Comparison of ENCODE assay signal across 8 mouse cellular contexts in genomic region chr11:97988530-97989096, GRCm38 (mm10). TPM values are rescaled to one million over a fixed set of nuclear protein-coding genes. Genes with fewer than 3 reads are reported as not detected.
DNase-seq lines count a peak whose midpoint lies in the region; ATAC-seq and TF ChIP-seq lines count a peak whose summit lies in the region.

No protein-coding gene starts in this region.

- no peaks in the 10 kb centered on the region for H3K9me3 ChIP-seq in hindbrain, postnatal 0 days (ENCODE audit: low read length)

- no peaks in the 10 kb centered on the region for H3K36me3 ChIP-seq in hindbrain, postnatal 0 days (ENCODE audit: insufficient read depth, low read length)
- peaks cover 10% of the 10 kb centered on the region; the same call in 1 of the 2 replicates for H3K36me3 ChIP-seq in macrophage (ENCODE audit: inconsistent target)

- H3K4me1 ChIP-seq in hindbrain, postnatal 0 days (ENCODE audit: insufficient read depth, low read length): 0 out of 2 replicates have a peak, but pooled peaks cover 4% of the 10 kb centered on the region

- no peak for TF ChIP-seq CTCF in gastrocnemius, adult 2 months (IDR thresholded peaks at IDR 0.05)
- no peak for TF ChIP-seq CTCF in hindbrain, postnatal 0 days (IDR thresholded peaks at IDR 0.05; ENCODE audit: low read depth)
- TF ChIP-seq CTCF in left cerebral cortex, adult 2 months (IDR thresholded peaks at IDR 0.05): no peak

- intact Hi-C loops in gastrocnemius, adult 2 months (cut with DNase I): loop anchor here (5.0 kb wide), 1 partner anchor 191 kb away; the partner anchor contains the start of gene Lasp1
- intact Hi-C loops in left cerebral cortex, adult 2 months (cut with DNase I): loop anchor here (2.0 kb wide), 1 partner anchor 190 kb away; the partner anchor contains the start of gene Lasp1

- H3K9ac ChIP-seq in hindbrain, postnatal 0 days (replicated peaks; ENCODE audit: low read length): peak overlapping the region; percentile 68

- H3K27me3 ChIP-seq in hindbrain, postnatal 0 days (ENCODE audit: insufficient read depth, low read length): peaks cover 11% of the 10 kb centered on the region

- peaks cover 22% of the 10 kb centered on the region for H3K79me2 ChIP-seq in macrophage (ENCODE audit: inconsistent target)

- peak overlapping the region; percentile 70 for H3K4me2 ChIP-seq in hindbrain, postnatal 0 days (ENCODE audit: low read depth, low read length)

- peak overlapping the region; percentile 88 for H3K4me3 ChIP-seq in gastrocnemius, adult 2 months
- peak overlapping the region; percentile 80 for H3K4me3 ChIP-seq in hindbrain, postnatal 0 days (ENCODE audit: low read length)
- H3K4me3 ChIP-seq in left cerebral cortex, adult 2 months: peak overlapping the region; percentile 87
- peak overlapping the region; percentile 93 for H3K4me3 ChIP-seq in macrophage (ENCODE audit: inconsistent target)

- H3K27ac ChIP-seq in gastrocnemius, adult 2 months: peak overlapping the region; percentile 96
- H3K27ac ChIP-seq in hindbrain, postnatal 0 days: peak overlapping the region; percentile 81
- peak overlapping the region; percentile 92 for H3K27ac ChIP-seq in left cerebral cortex, adult 2 months
- peak overlapping the region; percentile 86 for H3K27ac ChIP-seq in macrophage

- WGBS in hindbrain, postnatal 0 days: under 1% methylated on average over 26 of the region's 26 CpGs
- under 1% methylated on average over 26 of the region's 26 CpGs for WGBS in macrophage (ENCODE audit: missing documents)

- DNase-seq in adipocyte (ENCODE audit: low spot score): peak; percentile 94
- peak; percentile 90 for DNase-seq in gastrocnemius, adult 2 months
- peak; percentile 92 for DNase-seq in hindbrain, postnatal 0 days (ENCODE audit: low spot score)
- peak; percentile 84 to 86 for DNase-seq in left cerebral cortex, adult 2 months (ENCODE audit: extremely low spot score in 1 of 2, low spot score in 2 of 2)
- DNase-seq in retina, postnatal 7 days (ENCODE audit: low read depth, low spot score): peak; percentile 72
- DNase-seq in urinary bladder, adult 2 months (ENCODE audit: low spot score): peak; percentile 70

- ATAC-seq in common myeloid progenitor, adult 5-6 weeks (replicated peaks; ENCODE audit: low read depth, poor library complexity, severe bottlenecking): peak; percentile 48
- peak; percentile 82 for ATAC-seq in hindbrain, postnatal 0 days

RNA-seq across cellular contexts. Expression of gene Plxdc1, which starts 2.4 kb away (rescaled TPM):
- 1.2 and 3.3 TPM in 2 replicates for total RNA-seq in common myeloid progenitor, adult 5-6 weeks (2017)
- 1 to 10 TPM; 3.0 to 3.1 TPM for total RNA-seq in gastrocnemius, adult 2 months (2021)
- total RNA-seq in hindbrain, postnatal 0 days (2014; rRNA removed): 1.5 and 3.8 TPM in 2 replicates
- polyA plus RNA-seq in hindbrain, postnatal 0 days (2015; fragmentation: Nextera tagmentation; extraction: Ambion mirVana): 4.2 and 4.6 TPM in 2 replicates
- 10 to 100 TPM; 35.2 to 37.1 TPM for total RNA-seq in left cerebral cortex, adult 2 months (2021)
- total RNA-seq in macrophage (2018; cell fraction: chromatin; rRNA removed): 10 to 100 TPM in 20 of 26 experiments, 1 to 10 TPM in 6; 4.1 to 53.3 (median 21.2) TPM
- 10 to 100 TPM in 12 of 26 experiments, 1 to 10 TPM in 14; 4.8 to 18.4 (median 9.6) TPM for total RNA-seq in macrophage (2018; cell fraction: cytosol; rRNA removed)
- 10 to 100 TPM in 22 of 26 experiments, 1 to 10 TPM in 4; 6.7 to 40.2 (median 15.5) TPM for total RNA-seq in macrophage (2018; cell fraction: nucleus; rRNA removed)
- polyA plus RNA-seq in macrophage (2018): 13.4 to 21.7 TPM (median 14.8 TPM) in 3 replicates
- polyA plus RNA-seq in urinary bladder, adult 2 months (2012; rRNA removed): 3.6 and 5.3 TPM in 2 replicates

RNA-seq across cellular contexts. Expression of gene Arl5c, which starts 7.4 kb away (rescaled TPM):
- total RNA-seq in common myeloid progenitor, adult 5-6 weeks (2017): 1.2 and 2.2 TPM in 2 replicates
- under 1 TPM; 0.31 to 0.47 TPM for total RNA-seq in gastrocnemius, adult 2 months (2021)
- 2.0 and 2.6 TPM in 2 replicates for total RNA-seq in hindbrain, postnatal 0 days (2014; rRNA removed)
- 3.6 and 4.8 TPM in 2 replicates for polyA plus RNA-seq in hindbrain, postnatal 0 days (2015; fragmentation: Nextera tagmentation; extraction: Ambion mirVana)
- 1 to 10 TPM; 1.2 TPM for total RNA-seq in left cerebral cortex, adult 2 months (2021)
- 1,000 to 10,000 TPM in 2 of 26 experiments, 100 to 1,000 TPM in 20, 10 to 100 TPM in 4; 31.1 to 1,259 (median 293) TPM for total RNA-seq in macrophage (2018; cell fraction: chromatin; rRNA removed)
- total RNA-seq in macrophage (2018; cell fraction: cytosol; rRNA removed): 100 to 1,000 TPM in 11 of 26 experiments, 10 to 100 TPM in 15; 31.4 to 249 (median 89.3) TPM
- 1,000 to 10,000 TPM in 4 of 26 experiments, 100 to 1,000 TPM in 18, 10 to 100 TPM in 4; 16.7 to 1,412 (median 497) TPM for total RNA-seq in macrophage (2018; cell fraction: nucleus; rRNA removed)
- 5.0 to 99.1 TPM (median 38.4 TPM) in 3 replicates for polyA plus RNA-seq in macrophage (2018)
- polyA plus RNA-seq in urinary bladder, adult 2 months (2012; rRNA removed): 3.2 and 3.9 TPM in 2 replicates

RNA-seq across cellular contexts. Expression of gene Cacnb1, which starts 34.2 kb away (rescaled TPM):
- total RNA-seq in common myeloid progenitor, adult 5-6 weeks (2017): not detected in 2 replicates
- total RNA-seq in gastrocnemius, adult 2 months (2021): 100 to 1,000 TPM; 199 to 214 TPM
- total RNA-seq in hindbrain, postnatal 0 days (2014; rRNA removed): 83.4 and 84.4 TPM in 2 replicates
- polyA plus RNA-seq in hindbrain, postnatal 0 days (2015; fragmentation: Nextera tagmentation; extraction: Ambion mirVana): 43.1 and 51.0 TPM in 2 replicates
- total RNA-seq in left cerebral cortex, adult 2 months (2021): 100 to 1,000 TPM; 150 to 170 TPM
- 10 to 100 TPM in 25 of 26 experiments, 1 to 10 TPM in 1; 7.5 to 54.0 (median 29.1) TPM for total RNA-seq in macrophage (2018; cell fraction: chromatin; rRNA removed)
- 1 to 10 TPM in 25 of 26 experiments, under 1 TPM in 1; 0.98 to 6.2 (median 3.1) TPM for total RNA-seq in macrophage (2018; cell fraction: cytosol; rRNA removed)
- total RNA-seq in macrophage (2018; cell fraction: nucleus; rRNA removed): 10 to 100 TPM in 25 of 26 experiments, 1 to 10 TPM in 1; 5.0 to 35.3 (median 19.2) TPM
- 0.52 to 3.0 TPM (median 1.7 TPM) in 3 replicates for polyA plus RNA-seq in macrophage (2018)
- polyA plus RNA-seq in urinary bladder, adult 2 months (2012; rRNA removed): 12.1 and 12.4 TPM in 2 replicates

RNA-seq across cellular contexts. Expression of gene Rpl19, which starts 37.9 kb away (rescaled TPM):
- 1,577 and 1,620 TPM in 2 replicates for total RNA-seq in common myeloid progenitor, adult 5-6 weeks (2017)
- 100 to 1,000 TPM; 404 to 490 TPM for total RNA-seq in gastrocnemius, adult 2 months (2021)
- 462 and 515 TPM in 2 replicates for total RNA-seq in hindbrain, postnatal 0 days (2014; rRNA removed)
- polyA plus RNA-seq in hindbrain, postnatal 0 days (2015; fragmentation: Nextera tagmentation; extraction: Ambion mirVana): 650 and 673 TPM in 2 replicates
- 100 to 1,000 TPM; 560 to 591 TPM for total RNA-seq in left cerebral cortex, adult 2 months (2021)
- 100 to 1,000 TPM in 7 of 26 experiments, 10 to 100 TPM in 19; 45.2 to 275 (median 88.9) TPM for total RNA-seq in macrophage (2018; cell fraction: chromatin; rRNA removed)
- total RNA-seq in macrophage (2018; cell fraction: cytosol; rRNA removed): 1,000 to 10,000 TPM; 1,148 to 2,667 (median 1,510) TPM
- total RNA-seq in macrophage (2018; cell fraction: nucleus; rRNA removed): 100 to 1,000 TPM; 164 to 346 (median 261) TPM
- 1,810 to 2,012 TPM (median 1,833 TPM) in 3 replicates for polyA plus RNA-seq in macrophage (2018)
- polyA plus RNA-seq in urinary bladder, adult 2 months (2012; rRNA removed): 1,600 and 1,809 TPM in 2 replicates

Comparison
In these comparisons a context has a peak if more than half of its experiments do, and no peak if none do; other contexts are left out.
1. Peak in every context shown above with its lines: DNase-seq, ATAC-seq, H3K4me3 ChIP-seq and H3K27ac ChIP-seq.
2. RNA of gene Cacnb1, which starts 34.2 kb away (total RNA-seq): 199 to 214 TPM in gastrocnemius, adult 2 months, 150 to 170 TPM in left cerebral cortex, adult 2 months and 83.4 to 84.4 TPM in hindbrain, postnatal 0 days; not detected in common myeloid progenitor, adult 5-6 weeks; every median in the first group is over 10 times any median in the second.